Mouse (Mus musculus) forebrain, embryonic 11.5 days (tissue): ENCODE data around the gene Fbxl12. TPM values are rescaled to one million over a fixed set of nuclear protein-coding genes. Genes with fewer than 3 reads are reported as not detected.
A peak's percentile ranks its signal among the peaks of the same experiment; 100 is the strongest.
"Not testable (repeated sequence)": the region's sequence is repeated elsewhere in the genome, so short reads cannot be mapped to it uniquely, and the experiment has no call there.

Source experiments
- ATAC-seq: fragments of 200-750 bp; cut with Nextera tagmentation; replicated peaks from 2 replicates; pipeline ENCODE4 v1.8.0; 2017; ENCODE audit warnings: moderate TSS enrichment; ENCODE audit not compliant: low FRiP score
- DNase-seq: peaks from one replicate; pipeline ENCODE4 v3.0.0-alpha.2; 2017; ENCODE audit warnings: low spot score
- H3K27ac ChIP-seq: fragments of 300-500 bp; sonication (generic); 2 replicates; pipeline ENCODE4 v1.5.1; 2014; ENCODE audit warnings: low read depth, low read length
- H3K27me3 ChIP-seq: fragments of 300-500 bp; sonication (generic); 2 replicates; pipeline ENCODE4 v1.6.1; 2014; ENCODE audit warnings: mild to moderate bottlenecking, low read length, mixed read lengths; ENCODE audit not compliant: control insufficient read depth, insufficient read depth
- H3K36me3 ChIP-seq: fragments of 300-500 bp; sonication (generic); 2 replicates; pipeline ENCODE4 v1.6.1; 2014; ENCODE audit warnings: mild to moderate bottlenecking, low read length, moderate library complexity, mixed read lengths; ENCODE audit not compliant: control insufficient read depth, insufficient read depth
- H3K4me1 ChIP-seq: fragments of 300-500 bp; sonication (generic); replicated peaks from 2 replicates; pipeline ENCODE4 v1.6.1; 2014; ENCODE audit warnings: low read length, mixed read lengths; ENCODE audit not compliant: control insufficient read depth, insufficient read depth
- H3K4me2 ChIP-seq: fragments of 300-500 bp; sonication (generic); 2 replicates; pipeline ENCODE4 v1.6.1; 2014; ENCODE audit warnings: low read depth, mild to moderate bottlenecking, low read length, moderate library complexity, mixed read lengths; ENCODE audit not compliant: severe bottlenecking
- H3K4me3 ChIP-seq: fragments of 300-500 bp; sonication (generic); 2 replicates; pipeline ENCODE4 v1.5.1; 2014; ENCODE audit warnings: low read depth, low read length
- H3K9ac ChIP-seq: fragments of 300-500 bp; sonication (generic); 2 replicates; pipeline ENCODE4 v1.6.1; 2014; ENCODE audit warnings: low read length
- H3K9me3 ChIP-seq: fragments of 300-500 bp; sonication (generic); 2 replicates; pipeline ENCODE4 v1.6.1; 2016; ENCODE audit warnings: low read length, mixed read lengths; ENCODE audit not compliant: control insufficient read depth
- WGBS: fragments of 180-500 bp; shearing (Covaris S2); extraction: QIAGEN DNeasy Blood & Tissue Kit; methylation state at CpG from one replicate; pipeline ENCODE4 v1.1.7; 2014; 5-methylcytosine and 5-hydroxymethylcytosine counted together
- polyA plus RNA-seq: library from polyadenylated mRNA; unstranded; fragments of >200 nt; fragmentation: Nextera tagmentation; extraction: Ambion mirVana; gene quantifications from 2 replicates; pipeline ENCODE4 v1.2.1, GENCODE M21; 2014

The Fbxl12 gene
- polyA plus RNA-seq, 1 experiment from 2014 or later: 13.1 TPM

- H3K4me1 ChIP-seq, H3K4me2 ChIP-seq, ATAC-seq, H3K9me3 ChIP-seq, H3K27me3 ChIP-seq, H3K36me3 ChIP-seq, H3K9ac ChIP-seq, H3K4me3 ChIP-seq, H3K27ac ChIP-seq: not testable (repeated sequence)
- WGBS: 89% methylated on average over 8 of the region's 8 CpGs
- DNase-seq: peak; percentile 6
These were observed 8.9 kb downstream of the Fbxl12 start for GRCm38 (mm10) chr9:20635676-20636075.

GRCm38 (mm10) chr9:20631332-20631731, 13.2 kb downstream of the Fbxl12 start:
- Histone ChIP-seq H3K27ac (no peak overlapping the region), H3K27me3 (no peaks in the 10 kb centered on the region), H3K4me2 (no peak overlapping the region), H3K9ac (no peak overlapping the region), H3K4me3 (no peak overlapping the region), H3K9me3 (no peaks in the 10 kb centered on the region), H3K36me3 (no peaks in the 10 kb centered on the region), H3K4me1 (no peaks in the 10 kb centered on the region)
- no peak for ATAC-seq
- 95% methylated on average over 2 of the region's 2 CpGs for WGBS
- DNase-seq: no peak

GRCm38 (mm10) chr9:20616685-20617084, 27.9 kb downstream of the Fbxl12 start:
- H3K27ac ChIP-seq: no peak overlapping the region
- H3K27me3 ChIP-seq: no peaks in the 10 kb centered on the region
- no peak overlapping the region for H3K4me2 ChIP-seq
- no peaks in the 10 kb centered on the region for H3K36me3 ChIP-seq
- H3K4me3 ChIP-seq: no peak overlapping the region
- whole genome bisulfite sequencing: 88% methylated on average over 2 of the region's 2 CpGs
- ATAC-seq (no peak), DNase-seq (no peak)
- no peaks in the 10 kb centered on the region for H3K9me3 ChIP-seq
- no peak overlapping the region for H3K9ac ChIP-seq
- no peaks in the 10 kb centered on the region for H3K4me1 ChIP-seq

GRCm38 (mm10) chr9:20611976-20612375, 32.6 kb downstream of the Fbxl12 start:
- WGBS: 80% methylated on average over 5 of the region's 5 CpGs
- Histone ChIP-seq H3K4me3 (no peak overlapping the region), H3K27me3 (no peaks in the 10 kb centered on the region), H3K9ac (no peak overlapping the region), H3K27ac (no peak overlapping the region), H3K36me3 (no peaks in the 10 kb centered on the region; the same call in 1 of the 2 replicates), H3K4me1 (no peaks in the 10 kb centered on the region), H3K4me2 (no peak overlapping the region), H3K9me3 (no peaks in the 10 kb centered on the region)
- ATAC-seq (no peak), DNase-seq (no peak)

- H3K9me3 ChIP-seq: no peaks in the 10 kb centered on the region
- ATAC-seq: no peak
- H3K9ac ChIP-seq: no peak overlapping the region
- no peaks in the 10 kb centered on the region; the same call in 1 of the 2 replicates for H3K36me3 ChIP-seq
- no peak overlapping the region for H3K27ac ChIP-seq
- no peak for DNase-seq
- H3K4me2 ChIP-seq: no peak overlapping the region
- WGBS: 87% methylated on average over 5 of the region's 5 CpGs
- no peaks in the 10 kb centered on the region for H3K4me1 ChIP-seq
- no peaks in the 10 kb centered on the region for H3K27me3 ChIP-seq
- H3K4me3 ChIP-seq: no peak overlapping the region
These were observed 34.6 kb downstream of the Fbxl12 start for GRCm38 (mm10) chr9:20609831-20610464.

- peak overlapping the region; percentile 51 for H3K4me3 ChIP-seq
- DNase-seq: peak; percentile 91
- peak; percentile 90 for ATAC-seq
- H3K9ac ChIP-seq: peak overlapping the region; percentile 72
- no peaks in the 10 kb centered on the region for H3K9me3 ChIP-seq
- WGBS: under 1% methylated on average over 57 of the region's 57 CpGs
- H3K4me2 ChIP-seq: peak overlapping the region; percentile 64
- H3K36me3 ChIP-seq: no peaks in the 10 kb centered on the region; the same call in 1 of the 2 replicates
- no peaks in the 10 kb centered on the region for H3K4me1 ChIP-seq
- no peaks in the 10 kb centered on the region for H3K27me3 ChIP-seq
- peak overlapping the region; percentile 82 for H3K27ac ChIP-seq
These were observed 37.2 kb downstream of the Fbxl12 start for GRCm38 (mm10) chr9:20607100-20607974.

- ATAC-seq: no peak
These were observed 38.3 kb downstream of the Fbxl12 start for GRCm38 (mm10) chr9:20606269-20606668.

GRCm38 (mm10) chr9:20601270-20601669, 43.3 kb downstream of the Fbxl12 start:
- Histone ChIP-seq H3K9me3 (no peaks in the 10 kb centered on the region), H3K9ac (no peak overlapping the region), H3K4me1 (no peaks in the 10 kb centered on the region), H3K4me3 (no peak overlapping the region), H3K36me3 (no peaks in the 10 kb centered on the region; the same call in 1 of the 2 replicates), H3K27ac (no peak overlapping the region), H3K4me2 (no peak overlapping the region), H3K27me3 (no peaks in the 10 kb centered on the region)
- WGBS: 79% methylated on average over 6 of the region's 6 CpGs
- no peak for ATAC-seq
- DNase-seq: no peak

More at GRCm38 (mm10) chr9:20606269-20606668, 38.3 kb downstream of the Fbxl12 start:
- Histone ChIP-seq H3K9me3 (no peaks in the 10 kb centered on the region), H3K36me3 (no peaks in the 10 kb centered on the region; the same call in 1 of the 2 replicates), H3K4me3 (no peak overlapping the region), H3K4me1 (no peaks in the 10 kb centered on the region), H3K9ac (no peak overlapping the region), H3K27ac (no peak overlapping the region), H3K27me3 (no peaks in the 10 kb centered on the region), H3K4me2 (peak overlapping the region; percentile 64; the same call in 1 of the 2 replicates)
- 89% methylated on average over 1 of the region's 1 CpGs for WGBS
- DNase-seq: no peak
